Mouse (Mus musculus): ENCODE results near the gene Gramd1a.

DNA sequence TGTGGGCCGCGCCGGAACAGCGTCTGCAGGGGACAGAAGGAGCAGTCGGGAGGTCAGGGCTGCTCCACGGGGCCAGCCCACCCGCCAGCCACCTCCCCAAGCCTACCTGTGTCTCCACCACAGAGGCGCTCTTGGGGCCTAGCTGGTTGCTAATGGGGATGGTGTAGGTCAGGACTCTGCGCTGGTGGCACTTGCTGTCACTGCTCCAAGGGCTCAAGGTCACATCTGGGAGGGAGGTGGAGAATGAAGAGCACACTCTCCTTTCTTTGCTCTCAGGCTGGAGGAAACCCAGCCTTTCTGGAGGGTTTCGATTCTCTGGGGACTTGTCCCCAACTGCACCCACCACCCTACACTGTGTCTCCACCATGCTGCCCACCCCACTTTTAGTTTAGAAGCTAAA is 20.0 kb downstream of the Gramd1a start:
- TF ChIP-seq EP300 (IDR thresholded peaks at IDR 0.05; ENCODE audit: low read depth): no peak
- TF ChIP-seq CTCF (IDR thresholded peaks at IDR 0.05; ENCODE audit: low read depth): no peak
